Mouse (Mus musculus): ENCODE measurements at regions not wholly inside any gene's neighbourhood (a gene's known extent, or its start where the extent isn't known, plus 50 kb on each side); places are given as distances from the start of the nearest gene placed in this dataset.
"Not testable (repeated sequence)": the region's sequence is repeated elsewhere in the genome, so short reads cannot be mapped to it uniquely, and the experiment has no call there.

DNA sequence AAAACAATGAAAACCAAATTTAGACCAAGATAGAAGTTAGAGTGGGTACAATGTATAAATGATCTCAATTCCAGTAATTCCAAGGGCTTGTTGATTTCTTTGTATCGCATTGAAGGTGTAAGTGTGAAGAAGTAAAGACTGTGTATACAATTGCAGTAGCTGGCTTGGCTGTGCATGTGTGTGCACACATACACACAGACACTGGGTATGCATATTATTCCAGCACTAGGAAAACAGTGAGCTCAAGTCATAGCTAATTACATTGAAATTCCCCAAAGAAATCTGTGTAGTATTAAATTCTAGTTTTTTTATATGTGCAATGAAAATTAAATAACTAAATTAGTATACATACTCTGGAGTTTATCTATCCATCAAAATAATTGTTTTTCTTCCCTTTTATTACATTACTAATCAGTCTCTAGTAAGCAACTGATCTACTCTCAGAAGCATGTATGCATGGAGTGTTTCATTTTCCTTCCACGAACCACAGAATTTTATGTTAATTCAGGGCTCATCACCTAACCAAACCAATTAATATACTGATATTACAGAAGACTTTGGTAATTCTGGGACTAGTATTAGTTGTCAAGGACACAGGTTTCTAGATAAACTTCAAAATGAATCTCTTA, 56.5 kb downstream of the Gm8797 start:
- no peak overlapping the region for H3K27ac ChIP-seq (ENCODE audit: control insufficient read depth, insufficient read depth, low read depth, low read length)
- TF ChIP-seq CTCF (IDR thresholded peaks at IDR 0.05; ENCODE audit: control insufficient read depth, insufficient read depth, insufficient replicate concordance, low read depth, low read length) (no peak), POLR2A (IDR thresholded peaks at IDR 0.05; ENCODE audit: control insufficient read depth, low read depth, low read length) (no peak)
- H3K36me3 ChIP-seq (ENCODE audit: control insufficient read depth, insufficient read depth, low read length), result no peaks in the 10 kb centered on the region
- no peak overlapping the region for H3K4me3 ChIP-seq (ENCODE audit: control insufficient read depth, low read depth, low read length)
- no peaks in the 10 kb centered on the region for H3K27me3 ChIP-seq (ENCODE audit: control insufficient read depth, insufficient read depth, low read length)
- H3K4me1 ChIP-seq (ENCODE audit: control insufficient read depth, insufficient read depth, low read length), result no peaks in the 10 kb centered on the region

- Histone ChIP-seq H3K36me3 (ENCODE audit: control insufficient read depth, insufficient read depth, low read length) (no peaks in the 10 kb centered on the region), H3K4me1 (ENCODE audit: control insufficient read depth, insufficient read depth, low read length) (no peaks in the 10 kb centered on the region), H3K27ac (ENCODE audit: control insufficient read depth, insufficient read depth, low read depth, low read length) (no peak overlapping the region), H3K4me3 (ENCODE audit: control insufficient read depth, low read depth, low read length) (no peak overlapping the region), H3K27me3 (ENCODE audit: control insufficient read depth, insufficient read depth, low read length) (no peaks in the 10 kb centered on the region)
- TF ChIP-seq POLR2A (IDR thresholded peaks at IDR 0.05; ENCODE audit: control insufficient read depth, low read depth, low read length), result no peak
- no peak for TF ChIP-seq CTCF (IDR thresholded peaks at IDR 0.05; ENCODE audit: control insufficient read depth, insufficient read depth, insufficient replicate concordance, low read depth, low read length)
Measured at GRCm38 (mm10) chr3:5811071-5811590, 60.5 kb downstream of the Gm8797 start.

DNA sequence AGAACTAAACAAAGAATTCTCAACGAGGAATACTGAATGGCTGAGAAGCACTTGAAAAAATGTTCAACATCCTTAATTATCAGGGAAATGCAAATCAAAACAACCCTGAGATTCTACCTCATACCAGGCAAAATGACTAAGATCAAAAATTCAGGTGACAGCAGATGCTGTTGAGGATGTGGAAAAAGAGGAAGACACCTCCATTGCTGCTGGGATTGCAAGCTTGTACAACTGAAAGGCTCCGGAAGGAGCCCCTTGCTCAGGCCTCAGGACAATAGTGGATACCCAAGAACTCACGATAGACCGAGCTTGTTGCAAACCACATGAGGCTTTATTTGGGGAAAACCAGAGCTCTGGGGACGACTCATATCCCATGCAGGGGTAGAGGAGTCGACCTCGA, 69.6 kb downstream of the Gm8797 start:
- not testable (repeated sequence) for H3K27ac ChIP-seq (ENCODE audit: control insufficient read depth, insufficient read depth, low read depth, low read length); H3K27me3 ChIP-seq (ENCODE audit: control insufficient read depth, insufficient read depth, low read length); H3K4me1 ChIP-seq (ENCODE audit: control insufficient read depth, insufficient read depth, low read length); H3K4me3 ChIP-seq (ENCODE audit: control insufficient read depth, low read depth, low read length); H3K36me3 ChIP-seq (ENCODE audit: control insufficient read depth, insufficient read depth, low read length)

GRCm38 (mm10) chr3:5860237-5860636, 109.6 kb downstream of the Gm8797 start:
- not testable (repeated sequence) for H3K36me3 ChIP-seq (ENCODE audit: control insufficient read depth, insufficient read depth, low read length); H3K4me1 ChIP-seq (ENCODE audit: control insufficient read depth, insufficient read depth, low read length); H3K27ac ChIP-seq (ENCODE audit: control insufficient read depth, insufficient read depth, low read depth, low read length); H3K4me3 ChIP-seq (ENCODE audit: control insufficient read depth, low read depth, low read length); H3K27me3 ChIP-seq (ENCODE audit: control insufficient read depth, insufficient read depth, low read length)

- no peak overlapping the region for H3K4me3 ChIP-seq (ENCODE audit: control insufficient read depth, low read depth, low read length)
- H3K27ac ChIP-seq (ENCODE audit: control insufficient read depth, insufficient read depth, low read depth, low read length), result no peak overlapping the region
- no peaks in the 10 kb centered on the region for H3K36me3 ChIP-seq (ENCODE audit: control insufficient read depth, insufficient read depth, low read length)
- TF ChIP-seq POLR2A (IDR thresholded peaks at IDR 0.05; ENCODE audit: control insufficient read depth, low read depth, low read length) (no peak), CTCF (IDR thresholded peaks at IDR 0.05; ENCODE audit: control insufficient read depth, insufficient read depth, insufficient replicate concordance, low read depth, low read length) (no peak)
- H3K4me1 ChIP-seq (ENCODE audit: control insufficient read depth, insufficient read depth, low read length), result no peaks in the 10 kb centered on the region
- no peaks in the 10 kb centered on the region for H3K27me3 ChIP-seq (ENCODE audit: control insufficient read depth, insufficient read depth, low read length)
Measured at GRCm38 (mm10) chr3:5870407-5870806, 119.8 kb downstream of the Gm8797 start.

DNA sequence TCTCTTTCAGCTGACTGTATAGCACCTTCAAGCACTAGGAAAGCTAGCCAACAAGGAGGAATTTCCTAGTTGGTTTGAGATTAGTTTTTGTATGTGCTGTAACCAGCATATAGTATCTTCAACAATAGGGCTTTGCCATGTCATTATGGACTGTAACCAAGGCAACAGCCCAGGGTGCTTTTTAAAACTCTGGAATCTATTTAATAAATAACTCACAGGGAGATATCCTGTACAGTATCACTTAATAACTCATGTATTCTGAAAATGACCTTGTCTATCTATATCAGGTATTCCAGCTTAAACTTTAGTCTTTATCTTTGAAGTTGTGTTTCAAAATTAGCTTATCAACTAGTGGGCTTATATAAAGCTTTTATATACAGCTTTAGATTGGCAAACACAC, 128.5 kb downstream of the Gm8797 start:
- TF ChIP-seq CTCF (IDR thresholded peaks at IDR 0.05; ENCODE audit: control insufficient read depth, insufficient read depth, insufficient replicate concordance, low read depth, low read length), result no peak
- no peak for TF ChIP-seq POLR2A (IDR thresholded peaks at IDR 0.05; ENCODE audit: control insufficient read depth, low read depth, low read length)
- Histone ChIP-seq H3K4me3 (ENCODE audit: control insufficient read depth, low read depth, low read length) (no peak overlapping the region), H3K27me3 (ENCODE audit: control insufficient read depth, insufficient read depth, low read length) (no peaks in the 10 kb centered on the region), H3K27ac (ENCODE audit: control insufficient read depth, insufficient read depth, low read depth, low read length) (no peak overlapping the region), H3K36me3 (ENCODE audit: control insufficient read depth, insufficient read depth, low read length) (no peaks in the 10 kb centered on the region), H3K4me1 (ENCODE audit: control insufficient read depth, insufficient read depth, low read length) (no peaks in the 10 kb centered on the region)

GRCm38 (mm10) chr3:5917536-5917935, 166.9 kb downstream of the Gm8797 start:
- Histone ChIP-seq H3K27me3 (ENCODE audit: control insufficient read depth, insufficient read depth, low read length) (no peaks in the 10 kb centered on the region), H3K4me1 (ENCODE audit: control insufficient read depth, insufficient read depth, low read length) (no peaks in the 10 kb centered on the region), H3K4me3 (ENCODE audit: control insufficient read depth, low read depth, low read length) (no peak overlapping the region), H3K27ac (ENCODE audit: control insufficient read depth, insufficient read depth, low read depth, low read length) (no peak overlapping the region), H3K36me3 (ENCODE audit: control insufficient read depth, insufficient read depth, low read length) (no peaks in the 10 kb centered on the region)
- TF ChIP-seq POLR2A (IDR thresholded peaks at IDR 0.05; ENCODE audit: control insufficient read depth, low read depth, low read length) (no peak), CTCF (IDR thresholded peaks at IDR 0.05; ENCODE audit: control insufficient read depth, insufficient read depth, insufficient replicate concordance, low read depth, low read length) (no peak)

DNA sequence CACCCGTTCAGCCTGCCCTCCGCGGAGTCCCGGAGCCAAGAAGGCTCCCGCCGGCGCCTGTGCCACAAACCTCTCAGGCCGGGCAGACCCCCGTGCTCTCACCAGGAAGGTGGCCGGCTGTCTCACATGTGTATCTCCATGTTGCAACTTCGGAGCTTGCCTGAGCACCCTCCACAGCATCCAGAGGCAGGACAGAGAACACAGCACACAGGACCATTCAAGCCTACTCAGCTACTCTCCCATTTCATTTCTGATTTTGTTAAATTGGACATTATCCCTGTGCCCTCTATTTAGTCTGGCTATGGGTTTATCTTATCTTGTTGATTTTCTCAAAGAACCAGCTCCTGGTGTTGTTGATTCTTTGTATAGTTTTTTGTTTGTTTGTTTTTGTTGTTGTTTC, 199.6 kb downstream of the Gm8797 start:
- not testable (repeated sequence) for H3K4me3 ChIP-seq (ENCODE audit: control insufficient read depth, low read depth, low read length); H3K36me3 ChIP-seq (ENCODE audit: control insufficient read depth, insufficient read depth, low read length); H3K27ac ChIP-seq (ENCODE audit: control insufficient read depth, insufficient read depth, low read depth, low read length); H3K4me1 ChIP-seq (ENCODE audit: control insufficient read depth, insufficient read depth, low read length); H3K27me3 ChIP-seq (ENCODE audit: control insufficient read depth, insufficient read depth, low read length)

DNA sequence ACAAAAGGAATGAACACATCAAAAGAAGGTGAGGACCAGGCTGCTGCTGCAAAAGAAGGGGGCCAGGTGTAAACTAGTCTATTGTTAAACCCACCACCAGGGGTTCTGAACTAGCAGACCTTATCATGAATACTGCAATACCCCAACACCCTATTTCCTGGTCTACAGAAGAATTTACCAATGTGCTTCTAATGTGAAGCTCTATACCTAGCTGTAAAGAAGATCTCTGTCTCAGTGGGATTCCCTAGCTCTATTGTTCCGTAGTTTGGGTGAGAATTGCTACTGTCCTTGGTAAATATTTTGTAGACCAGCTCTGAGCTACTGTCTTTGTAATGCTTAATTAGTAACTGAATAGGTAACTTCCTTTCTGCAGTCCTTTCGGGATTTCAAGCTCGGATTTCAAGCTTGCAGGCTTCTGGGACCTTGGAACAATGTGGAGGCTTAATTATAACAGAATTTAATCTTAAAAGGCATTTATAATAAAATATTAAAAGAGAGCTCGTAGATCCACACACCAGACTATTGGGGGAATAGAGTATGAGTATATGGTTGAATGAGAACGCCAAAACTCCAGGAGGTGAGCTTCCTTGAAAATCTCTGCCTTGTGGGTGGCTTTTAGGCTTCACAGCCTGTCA, 238.5 kb downstream of the Gm8797 start:
- not testable (repeated sequence) for H3K27ac ChIP-seq (ENCODE audit: control insufficient read depth, insufficient read depth, low read depth, low read length); H3K36me3 ChIP-seq (ENCODE audit: control insufficient read depth, insufficient read depth, low read length); H3K4me3 ChIP-seq (ENCODE audit: control insufficient read depth, low read depth, low read length); H3K4me1 ChIP-seq (ENCODE audit: control insufficient read depth, insufficient read depth, low read length); H3K27me3 ChIP-seq (ENCODE audit: control insufficient read depth, insufficient read depth, low read length)
